Mouse (Mus musculus) stomach, postnatal 0 days (tissue): ENCODE results near the gene Gpm6a.

Source experiments
- CTCF ChIP-seq: IDR thresholded peaks from 2 replicates; pipeline ENCODE4 v1.5.1; 2016; ENCODE audit warnings: antibody characterized with exemption, low read depth, mild to moderate bottlenecking, moderate library complexity
- EP300 ChIP-seq: optimal IDR thresholded peaks from 2 replicates; pipeline ENCODE3; 2016; ENCODE audit warnings: antibody characterized with exemption

DNA sequence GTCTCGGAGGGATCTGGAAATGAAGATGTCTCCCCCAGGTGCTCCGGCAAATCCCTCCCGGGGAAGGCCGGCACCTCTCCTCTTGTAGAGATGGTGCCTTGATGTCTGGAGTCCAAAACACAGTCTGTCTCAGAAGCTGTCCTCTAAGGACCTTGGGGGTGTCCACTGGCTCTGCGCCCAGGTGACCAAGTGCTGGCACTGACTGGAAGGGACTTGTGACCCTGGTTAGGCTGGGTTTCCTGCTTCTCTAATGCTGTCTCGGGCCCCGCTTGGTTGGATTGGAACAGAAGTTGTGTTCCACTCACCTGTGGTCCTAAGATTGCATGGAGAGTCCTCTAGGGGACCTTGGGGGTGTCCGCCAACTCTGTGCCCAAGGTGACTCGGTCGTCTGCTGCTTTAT is 118.8 kb downstream of the Gpm6a start:
- no peak for TF ChIP-seq CTCF
- no peak for TF ChIP-seq EP300
